Mouse (Mus musculus): ENCODE results near the gene Fhit. TPM values are rescaled to one million over a fixed set of nuclear protein-coding genes. Genes with fewer than 3 reads are reported as not detected.

The Fhit gene
- polyA plus RNA-seq, 1 experiment: 4.2 TPM

DNA sequence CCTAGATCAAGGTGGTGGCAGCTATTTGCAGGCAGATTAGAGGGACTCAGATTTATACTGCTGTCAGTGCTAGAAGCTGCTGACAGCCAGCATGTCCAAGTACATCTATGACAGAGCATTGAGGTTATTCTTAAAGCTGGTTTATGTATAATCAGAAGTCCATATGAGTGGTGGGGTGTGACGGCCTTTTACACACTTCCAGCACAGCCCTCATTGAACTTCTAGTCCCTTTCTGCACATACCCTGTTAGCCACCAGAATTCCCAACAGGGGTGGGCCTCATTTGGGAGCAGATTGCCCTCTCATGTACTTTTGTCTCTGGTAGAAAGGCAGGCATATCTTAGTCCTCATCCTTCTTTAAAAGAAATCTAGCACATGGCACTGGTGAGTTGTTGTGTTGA lies 817.8 kb downstream of the Fhit start:
- DNase-seq (ENCODE audit: low read depth): no peak
- TF ChIP-seq CTCF (IDR thresholded peaks at IDR 0.05; ENCODE audit: borderline replicate concordance, extremely low read depth, insufficient read depth, insufficient read length) (no peak), POLR2A (IDR thresholded peaks at IDR 0.05; ENCODE audit: borderline replicate concordance, extremely low read depth, insufficient read depth, insufficient read length, poor library complexity, severe bottlenecking) (no peak)

DNA sequence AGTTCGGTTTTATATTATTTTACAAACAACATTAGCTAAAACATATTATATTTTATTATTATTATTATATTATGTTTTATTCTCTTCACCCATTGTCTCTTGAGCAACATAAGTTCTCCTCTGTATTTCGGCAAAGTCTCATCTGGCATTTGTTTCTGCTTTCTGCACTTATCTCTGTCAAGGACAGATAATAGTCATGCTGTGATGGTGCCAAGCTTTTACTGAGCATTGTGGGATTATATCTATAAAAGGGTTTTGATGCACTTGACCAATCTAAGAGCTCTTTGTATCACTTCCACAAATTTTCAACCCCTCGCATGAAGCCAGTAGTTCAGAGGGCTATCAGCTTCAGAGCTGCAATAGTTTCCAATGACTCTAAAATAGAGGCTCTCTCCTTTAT lies 845.1 kb downstream of the Fhit start:
- no peak for TF ChIP-seq CTCF (IDR thresholded peaks at IDR 0.05; ENCODE audit: borderline replicate concordance, extremely low read depth, insufficient read depth, insufficient read length)
- no peak for TF ChIP-seq POLR2A (IDR thresholded peaks at IDR 0.05; ENCODE audit: borderline replicate concordance, extremely low read depth, insufficient read depth, insufficient read length, poor library complexity, severe bottlenecking)
- DNase-seq (ENCODE audit: low read depth): no peak

DNA sequence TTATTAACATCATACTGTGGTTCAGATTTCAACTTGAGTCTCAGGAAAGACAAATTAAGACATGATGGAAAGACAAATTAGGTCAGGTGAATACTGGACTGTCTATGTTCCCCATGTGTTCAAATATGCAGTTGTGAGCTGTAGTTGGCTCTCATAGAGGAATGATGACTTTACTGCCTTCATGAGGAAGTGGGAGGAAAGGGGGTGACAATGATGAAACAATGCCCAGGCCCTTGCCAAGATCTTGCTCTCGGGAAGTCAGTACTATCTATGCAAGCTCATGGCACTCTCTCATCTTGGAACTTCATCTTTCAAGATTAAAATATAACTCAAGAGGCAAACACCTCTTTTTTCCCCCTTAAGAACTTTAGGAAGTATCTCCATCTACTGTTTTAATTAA lies 849.6 kb downstream of the Fhit start:
- no peak for TF ChIP-seq CTCF (IDR thresholded peaks at IDR 0.05; ENCODE audit: borderline replicate concordance, extremely low read depth, insufficient read depth, insufficient read length)
- TF ChIP-seq POLR2A (IDR thresholded peaks at IDR 0.05; ENCODE audit: borderline replicate concordance, extremely low read depth, insufficient read depth, insufficient read length, poor library complexity, severe bottlenecking): no peak

DNA sequence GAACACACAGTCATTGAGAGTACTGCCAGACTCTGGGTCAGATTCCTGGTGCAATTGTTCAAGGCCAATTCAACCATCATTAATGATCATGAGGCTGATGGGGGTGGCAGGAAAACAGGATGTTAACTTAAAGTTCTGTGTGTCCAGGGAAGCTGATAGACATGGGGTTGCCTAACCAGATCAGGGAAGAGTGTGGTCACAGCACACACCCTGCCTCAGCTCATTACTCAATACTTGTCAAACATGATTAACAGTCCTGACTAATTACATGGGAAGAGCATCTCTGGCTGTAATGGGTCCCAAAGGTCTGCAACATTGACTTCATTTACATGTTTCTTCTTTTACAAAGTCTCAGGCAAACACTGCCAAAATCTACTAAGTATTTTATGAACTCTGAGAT lies 856.5 kb downstream of the Fhit start:
- TF ChIP-seq CTCF (IDR thresholded peaks at IDR 0.05; ENCODE audit: borderline replicate concordance, extremely low read depth, insufficient read depth, insufficient read length) (no peak), POLR2A (IDR thresholded peaks at IDR 0.05; ENCODE audit: borderline replicate concordance, extremely low read depth, insufficient read depth, insufficient read length, poor library complexity, severe bottlenecking) (no peak)
- no peak for DNase-seq (ENCODE audit: low read depth)

More for the DNA sequence above, 849.6 kb downstream of the Fhit start:
- DNase-seq (ENCODE audit: low read depth): no peak

DNA sequence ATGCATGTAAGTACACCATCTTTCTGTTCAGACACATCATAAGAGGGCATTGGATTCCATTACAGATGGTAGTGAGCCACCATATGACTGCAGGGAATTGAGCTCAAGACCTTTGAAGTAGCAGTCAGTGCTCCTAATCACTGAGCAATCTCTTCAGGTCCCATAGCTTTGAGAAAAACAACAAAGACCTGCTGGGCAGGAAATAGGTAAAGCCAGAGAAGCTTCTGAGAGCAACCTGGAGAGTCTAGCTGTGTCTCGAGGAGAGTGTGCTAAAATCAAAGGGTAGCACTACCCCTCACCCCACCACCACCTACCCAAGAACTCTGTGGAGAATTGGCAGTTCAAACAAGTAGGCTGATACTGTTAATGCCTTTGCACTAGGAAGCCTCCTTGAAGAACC lies 860.3 kb downstream of the Fhit start:
- no peak for TF ChIP-seq POLR2A (IDR thresholded peaks at IDR 0.05; ENCODE audit: borderline replicate concordance, extremely low read depth, insufficient read depth, insufficient read length, poor library complexity, severe bottlenecking)
- TF ChIP-seq CTCF (IDR thresholded peaks at IDR 0.05; ENCODE audit: borderline replicate concordance, extremely low read depth, insufficient read depth, insufficient read length): no peak
- DNase-seq (ENCODE audit: low read depth): no peak

DNA sequence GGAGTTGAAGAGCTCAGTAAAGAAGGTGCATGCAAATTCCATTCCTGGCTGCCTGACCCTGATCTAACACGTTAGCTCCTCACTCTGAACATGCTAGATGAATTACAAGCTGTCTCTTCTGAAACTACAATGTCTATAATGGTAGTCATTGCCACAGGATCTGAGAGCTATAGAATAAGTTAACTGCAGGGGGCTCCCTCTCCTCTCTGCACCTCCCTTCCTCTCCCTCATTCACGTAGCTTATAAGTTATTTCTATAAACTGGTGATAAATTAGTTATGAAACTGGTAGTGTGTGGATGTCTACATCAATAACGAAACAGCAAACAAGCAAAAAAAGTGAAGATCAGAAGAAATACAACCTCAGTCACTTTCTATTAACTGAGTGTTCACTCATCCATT lies 860.9 kb downstream of the Fhit start:
- TF ChIP-seq POLR2A (IDR thresholded peaks at IDR 0.05; ENCODE audit: borderline replicate concordance, extremely low read depth, insufficient read depth, insufficient read length, poor library complexity, severe bottlenecking) (no peak), CTCF (IDR thresholded peaks at IDR 0.05; ENCODE audit: borderline replicate concordance, extremely low read depth, insufficient read depth, insufficient read length) (no peak)
- no peak for DNase-seq (ENCODE audit: low read depth)

DNA sequence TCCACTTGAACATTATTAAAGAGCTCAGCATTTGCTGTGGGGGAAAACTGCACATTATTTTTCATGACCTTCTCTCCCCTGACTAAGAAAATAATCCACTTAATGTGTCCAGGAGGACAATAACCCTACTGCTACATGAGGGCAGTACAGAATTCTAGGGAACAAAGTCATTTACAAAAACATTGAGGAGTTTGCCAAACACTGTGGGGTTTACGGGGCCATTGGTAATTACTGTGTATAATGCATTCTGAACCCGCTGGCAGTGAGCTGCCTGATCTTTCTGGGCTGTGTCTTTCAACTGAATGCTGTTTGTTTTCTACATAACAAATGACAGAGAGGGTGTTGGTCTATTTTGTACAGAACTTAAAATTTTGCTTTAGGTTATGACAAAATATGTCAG lies 862.8 kb downstream of the Fhit start:
- TF ChIP-seq CTCF (IDR thresholded peaks at IDR 0.05; ENCODE audit: borderline replicate concordance, extremely low read depth, insufficient read depth, insufficient read length) (no peak), POLR2A (IDR thresholded peaks at IDR 0.05; ENCODE audit: borderline replicate concordance, extremely low read depth, insufficient read depth, insufficient read length, poor library complexity, severe bottlenecking) (no peak)
- DNase-seq (ENCODE audit: low read depth): peak; percentile 65

DNA sequence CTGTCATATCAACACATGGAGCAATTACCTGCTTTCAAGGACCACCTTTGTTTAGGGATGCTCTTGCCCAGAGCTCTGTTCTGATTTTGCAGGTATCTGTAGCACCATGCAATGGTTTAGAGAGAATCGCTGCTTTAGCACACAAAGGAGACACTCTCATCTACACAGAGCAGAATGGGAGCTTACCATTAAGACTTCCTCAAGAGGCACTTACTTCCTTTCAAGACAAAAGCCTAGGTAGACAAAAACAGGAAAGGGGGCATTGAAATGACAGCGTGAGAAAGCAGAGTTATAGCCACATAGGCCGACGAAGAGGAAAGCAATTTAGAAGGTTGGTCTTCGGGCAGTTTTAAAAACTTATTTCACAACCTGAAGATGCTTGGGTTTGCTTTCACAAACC lies 872.8 kb downstream of the Fhit start:
- TF ChIP-seq CTCF (IDR thresholded peaks at IDR 0.05; ENCODE audit: borderline replicate concordance, extremely low read depth, insufficient read depth, insufficient read length) (no peak), POLR2A (IDR thresholded peaks at IDR 0.05; ENCODE audit: borderline replicate concordance, extremely low read depth, insufficient read depth, insufficient read length, poor library complexity, severe bottlenecking) (no peak)
- no peak for DNase-seq (ENCODE audit: low read depth)

DNA sequence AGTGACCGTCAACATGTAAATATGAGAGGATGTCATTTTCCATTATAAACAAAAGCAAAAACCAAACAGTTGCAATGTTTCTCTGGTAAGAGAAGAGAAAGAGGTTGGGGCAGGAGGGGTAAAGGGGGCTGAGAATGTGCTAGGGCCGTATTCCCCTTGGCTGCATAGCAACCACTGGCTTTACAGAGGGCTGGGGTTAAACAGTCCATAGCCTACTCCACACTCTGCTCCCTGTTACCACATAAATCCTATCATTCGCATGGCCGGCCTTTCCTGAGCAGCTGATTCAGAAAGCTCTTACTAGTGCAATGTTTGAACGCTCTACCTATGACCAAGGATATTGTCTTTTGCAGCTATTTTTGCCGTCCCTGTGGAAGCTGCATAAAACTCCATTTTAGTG lies 875.8 kb downstream of the Fhit start:
- DNase-seq (ENCODE audit: low read depth): peak; percentile 40
- TF ChIP-seq POLR2A (IDR thresholded peaks at IDR 0.05; ENCODE audit: borderline replicate concordance, extremely low read depth, insufficient read depth, insufficient read length, poor library complexity, severe bottlenecking): no peak
- no peak for TF ChIP-seq CTCF (IDR thresholded peaks at IDR 0.05; ENCODE audit: borderline replicate concordance, extremely low read depth, insufficient read depth, insufficient read length)

DNA sequence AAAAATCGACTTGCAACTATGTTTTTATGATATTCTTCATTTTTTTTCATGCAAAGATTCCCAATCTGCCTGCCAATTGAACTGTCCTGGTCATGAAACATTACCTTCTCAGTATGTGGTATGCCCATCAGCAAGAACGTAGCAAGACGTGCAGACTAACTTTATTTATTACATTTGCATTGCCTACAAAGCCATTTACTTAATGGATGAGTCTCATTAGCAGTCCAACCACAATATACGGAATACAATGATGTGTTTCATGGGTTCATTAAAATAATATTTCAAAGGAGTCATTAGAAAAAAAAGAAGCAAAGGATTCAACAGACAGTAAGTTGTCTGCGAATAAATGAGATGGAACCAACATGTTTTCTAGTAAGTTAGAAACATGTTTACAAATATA lies 933.1 kb downstream of the Fhit start:
- no peak for TF ChIP-seq POLR2A (IDR thresholded peaks at IDR 0.05; ENCODE audit: borderline replicate concordance, extremely low read depth, insufficient read depth, insufficient read length, poor library complexity, severe bottlenecking)
- TF ChIP-seq CTCF (IDR thresholded peaks at IDR 0.05; ENCODE audit: borderline replicate concordance, extremely low read depth, insufficient read depth, insufficient read length): no peak
- DNase-seq (ENCODE audit: low read depth): no peak

DNA sequence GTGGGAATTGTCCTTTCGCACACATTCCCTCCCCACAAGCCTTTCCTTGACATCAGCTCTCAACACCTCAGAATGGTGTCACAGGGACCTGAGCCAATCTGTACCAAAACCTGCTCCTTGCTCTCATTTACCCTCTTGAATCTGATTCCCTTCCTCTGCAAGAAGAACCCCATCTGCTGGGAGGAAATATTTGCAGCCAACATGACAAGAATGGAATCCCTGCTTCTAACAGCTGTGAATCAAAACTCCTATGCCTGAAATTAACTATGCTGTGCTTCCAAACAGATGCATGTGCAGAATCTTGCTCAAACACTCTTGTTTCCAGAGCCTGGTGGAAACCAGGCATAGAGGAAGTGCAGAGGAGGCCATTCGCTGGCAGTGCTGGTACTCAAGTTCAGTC lies 940.0 kb downstream of the Fhit start:
- TF ChIP-seq CTCF (IDR thresholded peaks at IDR 0.05; ENCODE audit: borderline replicate concordance, extremely low read depth, insufficient read depth, insufficient read length): no peak
- TF ChIP-seq POLR2A (IDR thresholded peaks at IDR 0.05; ENCODE audit: borderline replicate concordance, extremely low read depth, insufficient read depth, insufficient read length, poor library complexity, severe bottlenecking): no peak
- DNase-seq (ENCODE audit: low read depth): peak; percentile 57

DNA sequence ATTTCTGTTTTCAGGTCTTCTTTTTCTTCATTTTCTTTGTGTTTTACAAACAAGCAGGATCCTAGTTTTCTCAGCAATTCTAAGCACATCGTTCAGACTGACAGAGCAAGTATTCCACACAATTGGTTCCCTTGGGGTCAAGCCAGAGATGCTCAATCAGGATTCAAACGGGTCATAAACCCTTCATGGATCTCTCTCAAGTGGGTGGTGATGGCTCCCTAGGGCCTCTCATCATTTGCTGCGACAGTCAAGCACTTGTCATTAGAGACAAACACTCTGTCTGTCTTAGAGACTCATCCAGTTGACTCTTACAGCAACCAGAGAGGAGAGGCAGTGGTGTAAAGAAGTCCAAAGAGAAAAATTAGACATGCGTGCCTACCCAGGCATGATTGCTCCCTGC lies 948.6 kb downstream of the Fhit start:
- TF ChIP-seq CTCF (IDR thresholded peaks at IDR 0.05; ENCODE audit: borderline replicate concordance, extremely low read depth, insufficient read depth, insufficient read length) (no peak), POLR2A (IDR thresholded peaks at IDR 0.05; ENCODE audit: borderline replicate concordance, extremely low read depth, insufficient read depth, insufficient read length, poor library complexity, severe bottlenecking) (no peak)
- peak; percentile 44 for DNase-seq (ENCODE audit: low read depth)

DNA sequence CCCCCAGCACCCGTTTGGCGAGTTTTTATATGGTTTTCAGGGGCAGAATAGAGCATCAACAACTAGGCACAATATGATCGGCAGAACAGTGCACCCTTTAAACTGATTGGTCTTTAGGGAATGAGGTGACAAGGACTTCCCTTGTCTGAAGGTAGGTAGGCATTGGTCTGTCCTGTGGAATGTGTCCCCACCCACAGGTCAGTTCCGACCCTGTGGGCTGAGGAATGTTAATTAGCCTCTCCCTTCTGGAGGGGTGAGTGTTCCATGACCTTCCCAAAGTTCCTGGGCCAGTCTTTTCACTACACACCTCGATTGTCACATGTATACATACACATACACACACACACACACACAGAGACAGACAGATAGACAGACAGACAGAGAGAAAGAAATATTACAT lies 950.7 kb downstream of the Fhit start:
- DNase-seq (ENCODE audit: low read depth): no peak
- no peak for TF ChIP-seq CTCF (IDR thresholded peaks at IDR 0.05; ENCODE audit: borderline replicate concordance, extremely low read depth, insufficient read depth, insufficient read length)
- no peak for TF ChIP-seq POLR2A (IDR thresholded peaks at IDR 0.05; ENCODE audit: borderline replicate concordance, extremely low read depth, insufficient read depth, insufficient read length, poor library complexity, severe bottlenecking)
